Mouse (Mus musculus) spleen, postnatal 4 days (tissue): Measurements from ENCODE around the gene Polr2l.
"Not testable (repeated sequence)": the region's sequence is repeated elsewhere in the genome, so short reads cannot be mapped to it uniquely, and the experiment has no call there.

ENCODE experiments used
- DNase-seq, 2 experiments: peaks; one replicate each; pipeline ENCODE4 v3.0.0; 2022; ENCODE audit warnings: low spot score in 2 of 2

The Polr2l gene

DNA sequence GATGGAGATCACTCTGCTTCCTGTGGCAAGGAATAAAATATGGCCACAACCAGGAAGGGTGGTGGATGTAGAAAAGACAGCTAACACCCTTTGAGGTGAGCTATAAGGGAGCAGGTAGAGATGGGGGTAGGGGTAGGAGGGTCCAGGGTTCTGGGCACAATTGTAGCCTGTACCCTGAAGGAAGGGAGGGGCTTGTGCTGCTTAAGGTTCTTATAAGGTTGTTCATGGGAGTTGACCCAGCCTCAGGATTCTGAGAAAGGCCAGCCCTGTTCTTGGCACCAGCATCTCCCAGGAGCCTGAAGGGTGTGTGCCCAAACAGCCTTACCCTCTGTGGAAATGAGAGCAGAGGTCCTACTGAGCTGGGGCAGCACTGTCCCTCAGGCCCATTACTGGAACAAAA is 23.0 kb downstream of the Polr2l start:
- DNase-seq, result no peak

DNA sequence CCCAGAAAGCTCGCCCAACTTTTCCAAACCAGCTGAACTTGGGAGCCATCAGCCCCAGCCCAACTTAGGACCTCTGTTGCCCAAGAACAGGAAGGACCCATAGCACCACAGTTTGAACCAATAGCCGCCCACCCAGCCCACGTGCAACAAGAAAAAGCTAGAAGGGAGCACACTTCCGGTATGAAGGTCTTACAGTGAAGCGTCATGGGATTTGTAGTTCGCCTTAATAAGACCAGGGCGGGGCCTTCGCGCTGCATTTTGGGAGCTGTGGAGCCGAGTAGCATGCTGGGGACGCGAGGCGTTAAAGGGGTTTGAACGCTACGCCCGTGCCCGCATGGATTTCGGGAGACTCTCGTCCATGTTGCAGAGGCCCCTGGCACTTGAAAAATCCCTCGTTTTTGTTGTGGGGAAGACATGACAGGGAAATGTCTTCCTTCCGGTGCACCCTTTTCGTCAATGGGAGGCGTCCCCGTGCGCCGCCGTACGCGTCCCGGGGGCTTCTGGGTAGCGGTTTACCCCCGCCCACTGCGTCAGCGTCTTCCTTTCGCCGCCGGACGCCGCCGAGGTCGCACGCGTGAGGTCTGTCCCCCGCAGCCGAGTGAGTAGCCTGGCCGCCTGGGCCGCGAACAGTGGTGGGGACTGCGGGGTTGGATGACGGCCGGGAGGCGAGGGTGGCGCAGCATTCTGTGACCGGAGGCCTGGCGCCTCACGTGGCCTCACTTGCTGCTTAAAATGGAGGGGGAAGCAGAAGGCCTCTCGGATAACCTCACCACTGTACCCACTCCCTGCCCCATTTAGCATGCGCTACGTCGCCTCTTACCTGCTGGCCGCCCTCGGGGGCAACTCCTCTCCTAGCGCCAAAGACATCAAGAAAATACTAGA is 27.6 kb downstream of the Polr2l start, which contains the start of gene Rplp2:
Rplp2 (plus strand) TSS at position 261 of the 882 bp plus-strand sequence.
- peak; percentile 92 to 95 for DNase-seq

DNA sequence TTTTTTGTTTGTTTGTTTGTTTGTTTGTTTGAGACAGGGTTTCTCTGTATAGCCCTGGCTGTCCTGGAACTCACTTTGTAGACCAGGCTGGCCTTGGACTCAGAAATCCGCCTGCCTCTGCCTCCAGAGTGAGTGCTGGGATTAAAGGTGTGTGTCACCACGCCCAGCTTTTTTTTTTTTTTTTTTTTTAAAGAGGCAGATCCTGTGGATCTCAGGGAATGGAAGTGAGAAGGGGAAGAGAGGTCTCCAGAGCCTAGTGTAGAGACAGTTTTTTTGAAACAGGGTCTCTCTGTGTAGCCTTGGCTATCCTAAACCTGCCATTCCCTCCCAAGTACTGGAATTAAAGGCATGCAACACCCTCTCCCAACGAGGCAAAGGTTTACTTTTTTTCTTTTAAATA is 28.6 kb downstream of the Polr2l start:
- not testable (repeated sequence) for DNase-seq

DNA sequence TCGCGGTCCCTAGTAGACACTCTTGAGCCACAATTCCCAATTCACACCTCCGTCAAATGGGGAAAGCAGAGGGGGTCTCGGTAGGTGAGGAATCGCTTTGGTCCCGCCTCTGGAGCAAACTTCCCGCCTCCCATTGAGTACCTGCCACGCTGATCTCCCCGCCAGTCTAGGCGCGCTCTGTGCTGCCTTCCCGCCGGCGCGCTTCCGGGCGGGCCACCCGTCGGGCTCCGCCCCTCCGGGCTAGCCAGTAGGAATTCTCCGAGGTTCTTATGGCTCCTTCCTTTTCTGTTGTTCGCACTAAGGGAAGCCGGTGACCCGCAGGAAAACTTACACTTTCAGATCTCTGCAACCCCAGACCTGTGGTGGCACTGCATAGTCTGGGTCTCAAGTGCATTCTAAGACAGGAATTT is 31.1 kb downstream of the Polr2l start, which contains the start of gene Pidd1:
Pidd1 (minus strand) TSS at position 198 of the 410 bp plus-strand sequence.
- DNase-seq, result peak; percentile 78 to 86

DNA sequence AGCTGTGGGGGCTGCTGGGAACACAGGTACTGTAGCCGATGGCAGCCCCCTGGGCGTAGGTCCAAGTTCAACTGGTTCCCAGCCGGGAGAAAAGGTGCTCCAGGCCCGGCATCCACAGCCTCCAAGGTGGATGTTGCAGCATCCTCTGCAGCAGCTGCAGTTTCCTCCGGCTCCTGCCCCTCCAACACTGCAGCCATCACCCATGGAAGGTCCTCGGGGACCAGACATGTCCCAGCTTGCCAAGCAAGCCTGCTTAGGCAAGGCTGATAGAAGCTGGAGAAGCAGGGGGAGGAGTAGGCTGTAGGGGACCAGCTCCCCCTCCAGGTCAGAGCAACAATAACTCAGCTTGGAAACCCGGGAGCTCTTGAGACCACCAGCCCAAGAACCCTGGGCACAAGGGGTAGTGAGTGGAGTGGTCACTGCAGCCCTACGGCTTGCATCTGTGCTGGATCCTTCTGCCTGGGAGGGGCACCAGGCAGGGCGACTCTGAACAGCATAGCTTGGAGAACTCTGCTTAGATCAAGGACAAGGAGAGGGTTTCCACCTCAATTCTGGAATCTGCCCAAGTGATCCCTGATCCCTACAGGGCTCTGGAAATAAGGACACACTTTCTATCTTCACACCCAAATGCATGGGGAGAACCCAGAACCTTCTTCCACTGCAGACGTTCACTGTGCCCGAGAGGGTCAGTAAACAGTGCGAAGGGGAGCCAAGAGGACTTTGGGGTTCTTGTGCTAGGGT is 31.7 kb downstream of the Polr2l start:
- peak; percentile 44 to 73 for DNase-seq

DNA sequence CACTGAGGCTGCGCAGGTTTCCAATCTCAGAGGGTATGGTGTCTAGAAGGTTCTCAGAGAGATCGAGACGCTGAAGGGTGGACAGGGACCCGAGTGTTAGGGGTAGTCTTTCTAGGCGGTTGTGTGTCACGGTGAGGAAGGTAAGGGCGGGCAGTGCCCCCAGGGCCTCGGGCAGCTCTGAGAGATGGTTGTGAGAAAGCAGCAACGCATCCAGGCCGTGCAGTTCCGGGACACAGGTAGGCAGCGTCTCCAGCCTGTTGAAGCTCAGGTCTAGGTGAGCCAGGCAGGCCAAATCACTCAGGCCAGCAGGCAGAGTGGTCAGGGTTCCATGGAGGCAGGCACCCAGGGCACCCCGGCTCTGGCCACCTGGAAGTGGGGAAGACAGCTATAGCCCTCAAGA is 32.7 kb downstream of the Polr2l start:
- DNase-seq, result peak; percentile 14 to 62

DNA sequence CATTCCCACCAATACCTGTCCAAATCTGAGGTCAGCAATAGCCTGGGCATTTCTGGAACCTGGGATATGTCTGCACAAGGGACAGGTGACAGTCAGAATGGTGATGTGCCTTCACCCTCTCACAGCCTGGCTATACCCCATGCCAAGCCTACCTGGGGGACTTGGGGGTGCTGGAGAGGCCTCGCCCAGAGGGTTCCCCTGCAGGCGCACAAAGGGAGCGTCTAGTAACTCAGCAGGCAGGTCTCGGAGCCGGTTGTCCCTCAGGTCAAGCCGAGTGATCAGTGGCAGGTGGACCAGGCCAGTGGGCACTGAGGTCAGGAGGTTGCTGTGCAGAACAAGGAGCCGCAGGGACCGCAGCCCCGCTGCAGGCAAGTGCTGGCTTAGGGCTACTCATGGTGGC is 33.5 kb downstream of the Polr2l start:
- peak in 1 of 2 experiments; percentile 64 for DNase-seq

DNA sequence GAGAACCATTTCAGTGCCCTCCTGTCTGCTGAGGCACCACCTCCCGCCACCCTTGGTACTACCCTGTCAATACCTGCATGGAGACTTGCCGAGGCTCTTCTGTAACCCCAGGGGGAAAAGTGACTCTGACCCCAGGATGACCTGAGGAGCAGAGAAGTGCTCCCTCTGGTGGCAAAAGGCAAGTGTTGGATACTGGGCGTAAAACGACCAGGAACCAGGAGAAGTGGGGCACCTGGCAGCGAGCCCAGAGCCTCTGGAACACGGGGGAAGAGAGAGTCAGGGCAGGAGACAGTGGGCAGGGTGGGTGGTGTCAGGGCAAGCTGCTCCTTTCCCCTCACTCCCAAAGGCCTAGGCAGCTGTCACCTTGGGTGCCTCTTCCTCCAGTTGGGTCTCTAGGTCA is 34.3 kb downstream of the Polr2l start:
- DNase-seq, result peak; percentile 56 to 81

DNA sequence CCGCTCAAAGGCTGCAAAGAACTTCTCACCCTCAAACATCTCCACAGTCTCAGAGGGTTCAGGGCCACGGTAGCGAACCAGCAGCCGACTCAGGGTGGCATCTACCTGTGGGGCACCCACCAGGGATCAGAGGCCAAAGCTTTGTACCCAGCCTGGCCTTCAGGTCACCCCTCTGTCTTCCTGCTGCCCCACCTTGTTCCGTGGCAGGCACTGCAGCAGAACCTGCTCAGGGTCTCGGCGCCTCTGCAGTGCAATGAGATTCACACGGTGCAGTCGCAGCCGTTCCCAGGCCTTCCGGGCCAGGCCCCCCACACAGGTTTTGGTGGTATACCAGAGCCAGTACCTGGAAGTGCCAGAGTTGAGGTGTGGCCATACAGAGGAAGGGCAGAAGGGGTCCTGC is 35.1 kb downstream of the Polr2l start:
- DNase-seq, result peak in 1 of 2 experiments; percentile 61

DNA sequence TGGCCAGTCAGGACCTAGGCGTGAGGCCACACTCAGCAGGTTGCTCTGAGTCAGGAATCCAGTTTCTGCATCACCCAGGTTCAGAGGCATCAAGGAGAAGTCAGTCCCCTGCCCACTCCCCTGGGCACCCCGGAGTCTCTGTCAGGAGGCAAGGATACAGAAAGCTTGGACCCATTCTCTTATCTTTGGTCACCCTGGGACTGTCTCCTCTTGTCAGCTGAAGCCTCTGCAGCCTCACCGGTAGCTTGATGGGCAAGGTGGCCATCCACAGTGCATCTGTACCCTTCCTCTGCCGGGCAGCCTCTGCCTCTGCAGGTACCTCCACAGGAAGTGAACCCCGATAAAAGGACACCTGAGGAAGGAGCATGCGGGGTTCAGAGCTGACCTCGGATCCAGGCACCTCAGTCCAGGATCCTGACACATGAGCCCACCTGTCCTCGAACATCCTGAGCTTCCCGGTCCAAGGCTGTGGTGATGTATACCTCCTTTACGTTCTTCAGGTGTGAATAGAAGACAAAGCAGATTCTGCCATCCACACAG is 35.7 kb downstream of the Polr2l start:
- peak in 1 of 2 experiments; percentile 64 for DNase-seq

DNA sequence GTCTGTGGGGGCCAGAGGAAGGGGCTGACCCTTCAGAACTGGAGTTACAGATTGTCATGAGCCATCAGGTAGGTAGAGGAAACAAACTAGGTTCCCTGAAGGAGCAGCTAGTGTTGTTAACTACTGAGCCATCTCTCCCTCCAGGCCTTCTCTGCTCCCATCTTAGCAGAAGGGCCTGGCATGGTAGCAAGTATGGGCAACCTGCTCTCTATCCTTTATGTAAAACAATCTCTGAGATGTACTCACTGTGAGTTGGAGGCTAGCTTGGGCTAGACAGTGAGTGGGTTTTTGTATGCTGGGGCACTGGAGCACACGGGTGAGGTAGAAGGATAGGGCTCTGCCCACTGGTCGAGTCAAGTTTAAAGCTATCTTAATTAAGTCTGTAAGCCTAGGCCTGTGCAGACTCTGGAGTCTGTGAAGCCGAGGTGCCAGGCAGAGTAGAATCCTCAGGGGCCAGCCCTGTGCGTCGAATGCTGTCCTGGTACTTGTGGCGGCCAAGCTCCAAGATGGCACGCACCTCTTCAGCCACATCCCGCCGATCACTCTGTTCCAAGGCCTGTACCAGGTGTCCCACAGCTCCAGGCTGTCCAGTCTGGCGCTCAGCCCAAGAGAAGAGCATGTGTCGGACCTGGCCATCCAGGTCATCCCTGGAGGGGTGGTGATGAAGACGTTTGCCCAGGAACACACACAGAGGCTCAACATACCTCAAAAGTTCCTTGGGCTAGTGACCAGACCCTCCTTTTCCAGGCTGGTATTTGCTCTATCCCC is 36.5 kb downstream of the Polr2l start:
- peak in 1 of 2 experiments; percentile 62 for DNase-seq

DNA sequence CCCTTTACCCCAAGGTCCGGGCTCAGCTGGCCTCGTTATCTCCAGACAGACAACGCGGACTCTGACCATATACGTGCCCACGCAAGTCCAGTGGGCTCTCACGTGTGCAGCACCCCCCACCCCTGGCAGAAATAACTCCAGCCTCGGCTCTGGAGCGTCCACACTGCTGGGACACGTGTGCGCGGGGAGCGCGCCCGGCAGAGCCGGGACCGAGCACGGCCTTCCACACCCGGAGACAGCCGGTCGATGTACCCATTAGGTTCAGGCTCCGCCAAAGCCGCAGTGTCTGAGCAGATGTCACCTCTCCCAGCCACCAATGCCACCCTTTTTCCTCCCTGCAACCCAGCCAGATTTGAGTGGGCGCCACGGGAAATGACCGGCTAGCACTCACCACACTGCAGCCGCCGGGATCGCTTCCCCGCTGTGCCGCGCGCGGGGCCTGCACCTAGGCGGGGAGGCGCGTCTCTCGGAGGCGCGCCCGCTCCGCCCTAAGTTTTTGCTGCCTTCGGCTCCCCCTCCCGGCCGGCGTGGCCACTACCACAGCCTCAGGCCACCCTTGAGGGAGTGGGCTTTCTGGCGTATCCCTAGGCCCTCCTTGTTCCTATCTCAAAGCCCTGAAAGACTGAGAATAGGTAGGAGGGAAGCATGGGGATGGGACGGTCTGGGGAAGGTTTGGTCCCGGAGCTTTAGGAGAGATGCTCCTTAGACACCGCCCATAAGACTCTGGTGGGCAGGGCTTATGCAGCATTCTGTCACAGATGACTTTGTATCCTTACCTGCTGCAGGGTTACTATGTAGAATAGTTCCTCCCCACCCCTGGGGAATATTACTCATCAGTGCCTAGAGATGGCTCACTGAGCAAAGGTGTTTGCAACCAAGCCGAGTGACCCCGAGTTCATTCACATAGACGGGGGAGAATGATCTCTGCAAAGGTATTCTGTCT is 37.5 kb downstream of the Polr2l start, which contains the start of gene Slc25a22:
Slc25a22 (minus strand) TSS at position 715 of the 943 bp plus-strand sequence.
- DNase-seq, result peak; percentile 81 to 93

DNA sequence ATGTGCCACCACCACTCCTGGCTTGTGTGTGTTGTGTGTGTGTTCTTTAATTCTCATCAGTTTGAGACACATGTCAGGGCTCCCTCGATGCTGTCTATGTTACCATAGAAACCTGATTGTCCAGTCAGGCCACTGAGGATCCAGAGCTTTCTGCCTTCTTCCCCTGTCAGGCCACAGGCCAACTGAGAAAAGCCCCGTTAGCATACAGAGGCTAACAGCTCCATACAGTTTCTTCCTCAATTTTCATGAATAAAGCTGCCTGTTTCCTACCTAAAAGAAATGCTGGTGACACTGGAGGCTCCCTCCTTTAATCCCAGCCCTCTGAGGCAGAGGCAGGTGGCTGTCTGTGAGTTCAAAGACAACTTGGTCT is 38.4 kb downstream of the Polr2l start:
- DNase-seq, result no peak

DNA sequence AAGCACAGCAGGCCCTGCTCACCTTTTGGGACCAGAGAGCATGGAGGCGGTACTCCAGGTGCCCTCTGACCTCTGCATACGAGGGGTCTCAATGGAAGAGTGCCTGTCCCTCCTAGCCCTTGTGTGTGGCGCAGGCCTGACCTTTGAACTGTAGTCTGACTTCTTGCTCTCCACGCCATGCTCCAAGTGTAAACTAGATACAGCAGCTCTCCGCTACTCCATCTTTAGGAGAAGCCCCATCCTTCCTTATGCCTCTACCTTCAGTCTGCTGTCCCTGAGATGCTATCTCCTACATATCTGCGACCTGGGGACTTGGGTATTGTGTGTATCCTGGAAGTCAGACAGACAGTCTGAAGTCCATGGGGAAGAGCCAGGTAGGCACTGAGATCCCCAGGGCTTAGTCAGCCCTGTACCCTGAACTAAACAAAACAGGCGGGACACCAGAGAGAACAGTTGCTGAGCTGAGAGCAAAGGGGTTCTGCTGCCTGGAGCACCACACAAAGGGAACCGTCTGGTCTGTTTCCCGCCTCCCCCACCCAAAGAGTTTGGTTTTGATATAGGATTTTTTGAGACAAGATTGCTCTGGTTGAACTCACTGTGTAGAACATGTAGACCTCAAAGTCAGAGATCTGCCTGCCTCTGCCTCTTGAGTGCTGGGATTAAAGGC is 38.9 kb downstream of the Polr2l start:
- DNase-seq, result peak in 1 of 2 experiments; percentile 62

DNA sequence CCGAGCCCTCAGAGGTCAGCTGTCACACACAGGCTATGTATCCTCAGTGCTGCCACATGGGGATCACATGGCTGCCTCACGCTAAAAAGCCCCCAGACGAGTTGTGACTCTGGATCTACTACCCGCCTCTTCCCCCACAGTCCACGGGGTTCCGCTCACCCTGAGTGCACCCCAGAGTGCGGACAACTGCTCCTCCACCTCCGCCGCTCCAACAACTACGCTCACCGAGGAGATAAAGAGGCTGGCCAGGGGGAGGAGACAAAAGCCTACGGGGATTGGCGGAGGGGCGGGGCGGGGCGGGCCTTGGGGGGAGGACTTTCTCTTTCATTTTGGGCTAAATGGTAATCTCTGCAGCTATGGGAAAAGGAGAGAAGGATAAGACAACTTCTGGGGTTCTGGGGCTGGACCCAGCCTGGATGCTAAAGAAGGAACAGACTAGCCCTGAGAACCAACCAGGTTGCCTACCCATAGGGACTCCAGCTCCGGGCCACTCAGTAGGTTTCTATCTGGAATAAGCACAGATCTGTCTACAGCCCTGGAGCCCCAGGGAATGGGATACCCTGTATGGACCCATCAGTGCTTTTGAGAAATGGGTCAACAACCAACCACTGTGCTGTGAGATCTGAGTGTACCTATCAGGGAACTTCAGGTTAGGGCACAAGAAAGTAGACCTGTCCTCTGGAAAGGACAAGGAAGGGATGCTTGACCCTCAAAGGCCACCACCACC is 39.6 kb downstream of the Polr2l start:
- DNase-seq, result peak; percentile 71 to 80

DNA sequence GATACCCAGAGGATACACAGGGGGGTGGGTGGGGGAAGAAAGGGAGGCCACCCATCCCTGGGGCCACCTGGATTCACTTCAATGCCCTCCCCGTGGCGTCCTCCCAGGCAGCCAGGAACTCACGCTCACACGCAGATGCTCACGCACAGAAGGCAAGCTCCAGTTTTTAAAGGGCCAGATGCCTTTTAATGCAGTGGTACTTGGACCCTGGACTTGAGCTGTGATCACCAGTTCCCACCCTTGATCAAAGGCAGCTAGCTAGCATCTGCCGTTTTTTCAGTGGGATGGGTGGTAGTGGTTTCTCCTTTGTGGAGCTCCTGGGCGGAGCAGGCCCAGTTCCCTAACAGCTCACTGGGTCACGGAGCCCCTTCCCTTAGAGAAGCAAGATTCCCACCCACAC is 40.5 kb downstream of the Polr2l start:
- peak in 1 of 2 experiments; percentile 62 for DNase-seq

DNA sequence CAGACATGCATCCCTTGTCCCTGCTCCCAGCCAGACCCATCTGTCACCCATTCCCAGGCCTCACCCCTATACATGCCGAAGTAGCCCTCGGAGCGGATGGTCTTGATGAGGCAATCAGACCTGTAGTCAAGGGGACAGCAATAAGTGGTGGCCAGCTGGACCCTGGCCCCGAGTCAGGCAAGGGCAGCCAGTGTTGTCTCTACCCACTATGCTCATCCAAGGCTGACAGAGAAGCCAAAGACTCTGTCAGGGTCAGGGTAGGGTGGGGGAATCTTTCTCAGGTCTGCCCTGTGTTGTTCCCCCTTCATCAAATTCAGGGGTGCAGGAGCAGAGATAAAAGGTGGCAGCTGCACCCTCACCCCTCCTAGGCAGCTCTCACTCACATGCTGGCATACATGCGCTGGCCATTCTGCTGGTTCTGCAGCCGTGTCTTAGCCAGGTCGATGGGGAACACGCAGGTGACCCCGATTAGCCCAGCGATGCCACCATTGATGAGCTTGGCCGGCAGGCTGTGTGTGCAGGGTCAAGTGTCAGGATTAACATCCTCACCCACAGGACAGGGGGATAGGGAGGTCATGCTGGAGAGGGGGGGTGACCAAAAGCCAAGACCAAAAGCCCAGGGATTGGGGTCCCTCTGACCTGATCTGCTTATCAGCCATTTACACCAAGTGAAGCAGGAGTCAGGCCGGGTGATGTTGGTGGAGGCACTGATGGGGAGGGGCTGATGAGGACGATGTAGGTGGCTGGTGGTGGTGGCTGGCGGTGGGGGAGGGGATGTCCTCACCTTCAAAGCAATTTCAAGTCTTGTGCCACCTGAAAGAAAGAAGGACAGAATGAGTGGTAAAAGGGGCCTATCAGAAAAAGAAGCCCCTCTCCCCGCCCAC is 41.2 kb downstream of the Polr2l start:
- DNase-seq, result peak in 1 of 2 experiments; percentile 64
